Mouse (Mus musculus): ENCODE measurements around the gene Zbtb22.
"Not testable (repeated sequence)": the region's sequence is repeated elsewhere in the genome, so short reads cannot be mapped to it uniquely, and the experiment has no call there.

GRCm38 (mm10) chr17:33875797-33876196 is 39.9 kb upstream of the Zbtb22 start:
- not testable (repeated sequence) for TF ChIP-seq CTCF (IDR thresholded peaks at IDR 0.05; ENCODE audit: extremely low read depth, insufficient read length, insufficient replicate concordance, low read depth, low read length); POLR2A (IDR thresholded peaks at IDR 0.05; ENCODE audit: low read depth, low read length)

Data from small intestine, adult 2 months (tissue).